Mouse (Mus musculus): Measurements from ENCODE around the gene Rgs13.
"Not testable (repeated sequence)": the region's sequence is repeated elsewhere in the genome, so short reads cannot be mapped to it uniquely, and the experiment has no call there.

Rgs13 gene

DNA sequence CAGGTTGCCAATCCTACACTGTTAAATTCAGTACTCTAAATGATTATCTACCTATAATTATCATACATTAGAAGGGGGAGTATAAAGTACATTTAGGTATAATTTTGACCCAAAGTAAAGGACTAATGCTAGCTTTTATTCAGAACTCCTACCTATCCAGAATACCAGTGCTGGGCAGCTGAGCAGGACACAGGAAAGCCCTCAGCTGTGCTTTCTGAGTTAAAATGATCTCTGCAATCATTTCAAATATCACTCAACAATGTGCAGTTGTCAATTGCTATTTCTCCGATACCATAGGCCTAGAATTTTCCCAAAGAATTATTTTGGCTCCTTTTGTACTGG lies 25.0 kb downstream of the Rgs13 start:
- DNase-seq (ENCODE audit: low read depth) = no peak

DNA sequence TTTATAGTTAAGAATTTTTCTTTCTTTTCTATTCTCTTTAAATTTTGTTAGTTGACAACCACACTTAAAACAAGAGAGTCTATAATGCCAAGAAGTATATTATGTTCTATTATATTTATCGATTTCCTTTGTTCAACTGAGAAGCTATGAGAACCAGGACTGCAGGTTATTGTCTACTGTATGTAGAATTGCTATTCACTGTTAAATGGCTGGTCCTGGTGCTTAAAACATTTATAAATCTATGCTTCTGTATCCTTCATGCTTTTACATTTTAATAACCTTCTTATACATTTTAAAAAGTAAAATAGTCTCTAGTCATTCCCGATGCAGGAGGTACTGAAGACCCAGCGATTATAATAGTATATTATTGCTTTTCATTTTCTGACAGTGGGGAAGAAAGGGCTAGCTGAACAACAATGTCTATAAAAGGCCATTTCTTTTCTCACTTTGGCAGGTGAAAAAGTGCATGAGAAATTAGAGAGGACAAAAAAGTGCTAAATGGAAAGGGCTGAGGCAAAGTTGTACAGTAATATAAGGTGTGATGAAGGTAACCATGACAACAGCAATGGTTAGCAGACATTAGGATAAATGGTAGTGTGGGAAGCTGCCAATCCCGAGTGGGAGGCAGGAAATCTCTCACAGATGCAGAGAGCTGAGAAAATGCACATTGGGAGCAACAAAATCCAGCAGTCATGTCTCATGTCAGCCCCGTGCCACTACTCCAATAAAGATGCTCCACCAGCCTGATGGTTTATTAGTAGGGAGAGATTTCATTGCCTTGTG lies 25.6 kb downstream of the Rgs13 start:
- DNase-seq (ENCODE audit: low read depth) = no peak

DNA sequence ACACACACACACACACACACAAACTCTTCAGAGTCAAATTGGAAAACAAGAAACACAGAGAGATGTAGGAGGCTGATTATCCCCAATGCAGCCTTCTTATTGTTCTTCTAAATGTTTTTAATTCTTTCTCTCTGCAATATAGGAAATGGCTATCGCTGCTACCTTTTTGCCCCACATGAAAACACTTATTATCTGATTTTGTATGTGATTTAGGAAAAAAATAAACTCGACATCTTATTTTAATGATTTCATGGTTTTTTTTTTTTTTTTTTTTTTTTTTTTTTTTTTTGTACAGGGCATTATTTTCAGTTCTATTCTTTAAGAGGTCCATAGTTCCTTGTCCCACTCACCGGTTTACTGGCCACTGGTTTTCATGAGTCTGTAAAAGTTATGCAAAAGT lies 27.2 kb downstream of the Rgs13 start:
- DNase-seq (ENCODE audit: low read depth) = no peak

DNA sequence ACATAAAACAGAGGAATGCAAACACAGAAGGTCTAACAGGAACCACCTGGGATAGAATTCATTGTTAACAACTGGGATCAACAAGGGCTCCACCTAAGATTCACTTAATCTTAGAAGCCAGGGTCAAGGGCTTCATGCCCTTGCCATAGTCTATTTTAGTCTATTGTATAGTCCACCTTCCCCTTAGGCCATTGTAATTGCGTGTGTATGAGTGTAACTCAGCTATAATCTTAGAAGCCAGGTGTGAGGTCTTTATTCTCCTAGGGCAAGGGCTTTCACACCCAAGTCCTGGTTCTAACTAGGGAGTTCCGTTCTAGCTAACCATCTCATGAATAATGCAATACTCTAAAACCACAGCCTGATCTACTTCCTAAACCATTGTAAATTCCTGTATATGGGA lies 35.8 kb downstream of the Rgs13 start:
- not testable (repeated sequence) for DNase-seq (ENCODE audit: low read depth)

DNA sequence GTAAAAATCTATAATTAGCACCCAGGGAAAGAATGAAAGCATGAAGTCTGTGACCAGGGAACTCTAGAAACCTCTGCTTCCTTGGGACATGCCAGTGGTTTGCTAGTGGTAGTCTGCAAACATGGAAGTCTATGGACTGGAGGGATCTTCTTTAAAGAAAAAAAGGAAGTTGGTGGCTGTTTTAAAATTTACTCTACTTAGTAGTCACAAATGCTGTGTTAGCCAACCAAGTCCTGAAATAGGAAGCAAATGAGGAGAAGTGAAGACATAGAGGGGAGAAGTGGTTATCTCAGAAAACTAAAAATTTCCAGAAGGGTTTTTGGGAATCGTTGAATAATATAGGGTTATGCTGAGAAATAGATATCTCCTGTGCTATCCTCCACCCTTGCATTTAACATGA lies 37.3 kb downstream of the Rgs13 start:
- no peak for DNase-seq (ENCODE audit: low read depth)

DNA sequence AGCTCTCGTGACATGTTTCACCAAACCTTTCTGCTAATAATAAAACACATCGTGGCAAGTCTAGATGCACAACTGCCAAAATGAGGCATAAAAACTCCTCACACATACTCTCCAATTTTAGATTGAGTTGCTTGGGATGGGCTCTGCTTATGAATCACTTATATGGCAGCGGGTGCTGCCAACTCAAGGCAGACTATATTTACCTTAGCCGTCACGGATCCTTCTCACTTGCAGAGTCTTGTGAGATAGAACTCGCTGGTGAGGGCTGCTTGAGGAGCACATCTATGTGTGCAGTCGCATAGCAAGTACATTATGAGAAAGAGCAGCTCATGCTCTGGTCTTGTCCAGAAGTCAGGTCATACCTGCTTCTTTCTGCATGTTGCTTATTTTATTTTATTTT lies 49.2 kb downstream of the Rgs13 start:
- no peak for DNase-seq (ENCODE audit: low read depth)

DNA sequence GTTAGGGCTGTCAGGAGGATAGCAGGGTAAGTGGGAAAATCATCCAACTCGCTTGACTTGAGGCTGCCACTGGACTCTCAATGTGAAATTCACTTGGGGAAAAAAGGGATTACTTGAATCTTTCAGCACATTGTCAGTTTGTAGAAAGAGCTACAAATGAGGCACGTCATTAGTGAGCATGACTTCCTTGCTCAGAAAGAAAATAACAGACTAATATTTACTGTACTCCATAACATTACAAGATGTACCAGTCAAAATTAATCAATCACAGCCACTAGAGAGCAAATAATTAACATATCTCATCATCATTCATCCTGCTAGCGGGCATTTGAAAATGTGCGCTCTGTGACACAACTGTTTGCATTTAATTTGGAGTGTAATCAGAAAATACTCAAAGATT lies 57.1 kb downstream of the Rgs13 start:
- no peak for DNase-seq (ENCODE audit: low read depth)

DNA sequence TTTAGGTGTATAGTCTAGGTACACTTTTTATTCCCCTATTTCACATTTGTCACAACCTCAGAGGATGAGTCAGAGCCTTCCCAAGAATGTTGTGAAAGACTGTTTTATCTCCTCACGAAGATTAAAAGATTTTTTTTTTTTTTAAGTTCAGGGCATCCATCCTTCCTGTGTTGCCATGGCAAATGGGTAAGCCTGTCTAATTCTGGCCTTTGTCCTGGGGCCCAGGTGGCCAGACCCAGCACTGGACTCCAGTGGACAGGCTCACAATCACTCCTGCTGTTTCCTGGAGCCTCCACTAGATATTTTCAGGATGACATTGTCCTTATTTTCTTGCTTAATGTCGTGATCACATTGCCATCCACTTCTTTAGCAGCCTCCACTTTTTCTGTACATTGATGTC lies 57.7 kb downstream of the Rgs13 start:
- no peak for DNase-seq (ENCODE audit: low read depth)

DNA sequence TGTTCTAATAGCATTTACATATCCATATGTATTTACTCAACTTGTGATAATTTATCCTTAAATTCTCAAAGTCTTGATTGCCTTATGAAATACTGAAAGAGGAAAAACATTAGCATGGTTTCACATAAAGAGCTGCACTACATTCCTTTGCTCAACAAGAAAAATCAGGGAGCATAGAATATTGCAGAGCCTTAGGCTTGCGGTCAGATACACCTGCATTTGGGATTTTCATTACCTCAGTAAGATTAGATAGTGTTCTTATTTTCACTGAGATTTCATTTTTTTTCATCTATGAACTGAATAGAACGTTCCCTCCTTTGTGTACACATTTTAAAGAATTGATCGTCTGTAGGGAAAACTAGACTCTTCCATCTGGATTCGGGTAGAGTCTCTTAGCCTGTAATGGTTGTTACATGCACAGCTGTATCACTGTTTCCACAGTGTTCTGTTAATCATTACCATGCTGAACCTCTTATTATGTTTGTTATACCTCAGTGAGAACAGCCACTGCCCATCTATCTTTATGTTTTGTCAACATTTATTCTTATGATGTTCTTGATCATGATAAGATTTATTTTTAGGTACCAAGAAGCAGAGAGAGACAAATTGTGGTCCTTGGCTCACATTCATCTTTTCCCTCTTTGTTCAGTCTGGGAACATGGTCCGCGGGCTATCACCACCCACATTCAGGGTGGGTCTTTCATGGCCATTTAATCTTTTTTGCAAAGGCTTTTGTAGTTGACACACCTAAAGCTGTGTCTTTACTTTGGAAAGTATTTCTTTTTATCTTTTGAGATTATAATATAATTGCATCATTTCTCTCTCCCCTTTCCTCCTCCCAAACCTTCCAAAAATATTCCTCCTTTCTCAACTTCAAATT lies 61.1 kb downstream of the Rgs13 start:
- DNase-seq (ENCODE audit: low read depth) = no peak

DNA sequence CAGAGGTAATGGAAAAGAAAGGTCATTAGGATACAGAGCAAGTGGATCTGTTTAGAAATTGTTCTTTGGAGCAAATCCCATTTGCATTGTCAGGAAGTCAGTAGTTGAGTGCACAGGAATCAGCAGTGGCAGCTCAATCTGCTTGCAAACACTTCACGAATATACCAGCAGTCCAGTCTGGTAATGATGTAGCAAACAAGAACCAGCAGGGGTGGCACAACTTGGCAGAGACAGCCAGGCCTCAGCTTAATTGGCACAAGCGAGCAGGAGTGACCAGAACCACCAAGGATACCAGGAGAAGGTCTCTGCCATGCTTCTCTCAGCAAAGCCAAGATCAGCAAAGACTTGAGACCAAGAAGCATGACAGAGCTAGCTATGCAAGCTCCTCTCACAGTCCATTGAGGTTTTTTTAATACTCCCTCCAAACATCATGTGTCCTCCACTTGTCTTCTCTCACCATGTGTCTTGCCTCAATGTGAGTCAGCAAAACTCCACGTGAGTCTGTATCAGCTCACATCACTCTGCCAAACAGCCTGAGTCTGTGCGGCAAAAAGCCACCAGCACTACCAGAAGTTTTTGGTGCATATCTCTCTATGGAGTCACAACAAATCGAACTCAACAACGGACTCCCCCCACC lies 63.6 kb downstream of the Rgs13 start:
- DNase-seq (ENCODE audit: low read depth) = peak; percentile 24

DNA sequence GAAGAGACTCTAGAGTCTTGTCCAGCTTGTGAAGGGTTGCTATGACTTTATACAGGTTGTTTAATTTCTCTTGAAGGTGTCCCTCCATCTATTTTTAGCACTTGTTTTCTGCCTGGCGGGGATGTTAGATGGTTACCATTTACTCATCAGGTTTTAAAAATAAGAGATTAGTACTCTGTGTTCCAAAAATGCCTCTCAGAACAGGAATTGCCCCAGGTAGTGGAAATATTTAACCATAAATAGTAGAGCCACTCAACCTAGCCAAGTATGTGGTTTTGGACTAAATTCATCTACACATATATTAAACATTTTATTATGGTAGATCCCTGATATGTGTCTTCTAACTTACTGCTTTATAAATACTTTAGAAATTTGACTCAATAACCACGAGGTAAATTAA lies 64.2 kb downstream of the Rgs13 start:
- no peak for DNase-seq (ENCODE audit: low read depth)

DNA sequence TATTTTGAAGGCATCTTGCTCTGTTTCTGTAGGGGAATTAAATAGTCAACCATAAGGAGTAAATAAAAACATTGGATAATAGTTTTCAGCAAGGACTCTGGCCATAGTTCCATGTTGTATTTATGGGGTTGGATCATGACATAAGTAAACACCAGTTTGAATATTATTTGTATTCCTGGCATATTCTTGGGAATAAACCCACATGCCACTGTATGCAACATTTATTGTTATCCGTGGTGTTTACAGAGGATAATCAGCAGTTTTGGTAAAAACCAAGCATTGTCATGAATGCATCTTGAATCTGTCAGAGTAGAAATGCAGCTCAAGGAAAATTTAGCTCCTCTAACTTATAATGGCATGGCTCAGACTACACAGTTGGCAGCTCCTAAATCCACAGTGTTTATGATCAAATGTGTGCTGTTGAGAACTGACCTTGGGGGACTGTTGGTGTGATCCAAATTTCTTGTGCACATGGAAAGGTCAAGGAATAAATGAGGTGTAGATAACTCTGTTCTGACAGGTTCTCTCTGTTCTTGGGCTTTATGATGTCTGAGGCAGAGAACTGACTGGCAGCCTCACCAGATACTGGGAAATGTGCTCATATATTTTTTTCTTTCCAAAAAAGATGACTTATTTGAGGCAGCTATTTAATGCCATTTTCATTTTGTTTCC lies 78.4 kb downstream of the Rgs13 start:
- DNase-seq (ENCODE audit: low read depth) = no peak

DNA sequence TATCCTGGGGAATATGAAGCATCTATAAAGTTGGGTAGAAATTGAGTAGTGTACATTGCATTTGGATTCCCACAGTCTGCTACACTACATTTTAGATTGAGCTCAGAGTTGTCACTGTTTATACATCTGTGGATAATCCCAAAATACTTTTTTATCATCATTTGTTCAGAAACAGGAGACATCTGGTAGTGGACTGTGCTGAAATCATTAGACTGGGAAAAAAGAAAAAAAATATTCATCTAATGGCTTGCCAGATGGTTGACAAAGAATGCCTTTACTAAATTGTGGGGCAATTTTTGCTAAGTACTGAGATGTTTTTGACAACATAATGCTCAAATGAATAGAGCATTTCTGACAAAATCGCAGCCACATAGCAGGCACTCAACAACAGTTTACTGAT lies 86.8 kb downstream of the Rgs13 start:
- no peak for DNase-seq (ENCODE audit: low read depth)

All from NIH3T3 (cell line).